Mouse (Mus musculus) midbrain, postnatal 0 days (tissue): ENCODE results near the gene Tmc1. TPM values are rescaled to one million over a fixed set of nuclear protein-coding genes. Genes with fewer than 3 reads are reported as not detected.

ENCODE experiments used
- ATAC-seq: fragments of 200-750 bp; cut with Nextera tagmentation; 2 replicates; pipeline ENCODE4 v1.8.0; 2017; ENCODE audit warnings: moderate number of reproducible peaks, mild to moderate bottlenecking, moderate TSS enrichment, moderate library complexity; ENCODE audit not compliant: low FRiP score
- DNase-seq: peaks from one replicate; pipeline ENCODE4 v3.0.0-alpha.2; 2015; ENCODE audit warnings: low spot score
- H3K27ac ChIP-seq: fragments of 300-500 bp; sonication (generic); 2 replicates; pipeline ENCODE4 v1.5.1; 2014; ENCODE audit warnings: low read depth, mild to moderate bottlenecking, low read length, mixed read lengths
- H3K27me3 ChIP-seq: fragments of 300-500 bp; sonication (generic); 2 replicates; pipeline ENCODE4 v1.6.1; 2014; ENCODE audit warnings: low read length, control low read depth, mixed read lengths; ENCODE audit not compliant: insufficient read depth
- H3K36me3 ChIP-seq: fragments of 300-500 bp; sonication (generic); 2 replicates; pipeline ENCODE4 v1.6.1; 2014; ENCODE audit warnings: low read length, control low read depth, mixed read lengths; ENCODE audit not compliant: insufficient read depth
- H3K4me1 ChIP-seq: fragments of 300-500 bp; sonication (generic); 2 replicates; pipeline ENCODE4 v1.6.1; 2014; ENCODE audit warnings: mild to moderate bottlenecking, control low read depth, antibody characterized with exemption, low read length, mixed read lengths; ENCODE audit not compliant: insufficient read depth
- H3K4me2 ChIP-seq: fragments of 300-500 bp; sonication (generic); 2 replicates; pipeline ENCODE4 v1.6.1; 2014; ENCODE audit warnings: low read depth, mild to moderate bottlenecking, low read length, mixed read lengths; ENCODE audit not compliant: poor library complexity, severe bottlenecking
- H3K4me3 ChIP-seq: fragments of 300-500 bp; sonication (generic); 2 replicates; pipeline ENCODE4 v1.5.1; 2014; ENCODE audit warnings: low read depth, mild to moderate bottlenecking, low read length, moderate library complexity
- H3K9ac ChIP-seq: fragments of 300-500 bp; sonication (generic); replicated peaks from 2 replicates; pipeline ENCODE4 v1.6.1; 2014; ENCODE audit warnings: mild to moderate bottlenecking, low read length, moderate library complexity, mixed read lengths; ENCODE audit not compliant: poor library complexity, severe bottlenecking
- H3K9me3 ChIP-seq: fragments of 300-500 bp; sonication (generic); 2 replicates; pipeline ENCODE4 v1.6.1; 2016; ENCODE audit warnings: low read length, control low read depth
- CTCF ChIP-seq: IDR thresholded peaks from 2 replicates; pipeline ENCODE4 v1.5.1; 2016; ENCODE audit warnings: antibody characterized with exemption, mild to moderate bottlenecking
- WGBS: fragments of 180-500 bp; shearing (Covaris S2); extraction: QIAGEN DNeasy Blood & Tissue Kit; methylation state at CpG from one replicate; pipeline ENCODE4 v1.1.7; 2014; 5-methylcytosine and 5-hydroxymethylcytosine counted together
- polyA plus RNA-seq: library from polyadenylated mRNA; unstranded; fragments of >200 nt; fragmentation: Nextera tagmentation; extraction: Ambion mirVana; gene quantifications from 2 replicates; pipeline ENCODE4 v1.2.1, GENCODE M21; 2015
- total RNA-seq: library from RNA; depleted of rRNA; stranded (reverse); fragments of >200 nt; gene quantifications from 2 replicates; pipeline ENCODE4 v1.2.3, GENCODE M21; 2014; rRNA removed

Tmc1 gene
- total and polyA plus RNA-seq, 2 experiments from 2014 or later: 0.19 TPM; not detected in 1

GRCm38 (mm10) chr19:20764214-20764613 lies 189.8 kb downstream of the Tmc1 start:
- Histone ChIP-seq H3K4me1 (no peaks in the 10 kb centered on the region), H3K27me3 (no peaks in the 10 kb centered on the region), H3K36me3 (no peaks in the 10 kb centered on the region), H3K9me3 (no peaks in the 10 kb centered on the region), H3K27ac (no peak overlapping the region), H3K4me3 (no peak overlapping the region), H3K4me2 (no peak overlapping the region), H3K9ac (no peak overlapping the region)
- TF ChIP-seq CTCF: peak; percentile 86
- peak; percentile 80 for DNase-seq
- ATAC-seq: peak; percentile 71; the same call in 1 of the 2 replicates
- 7% methylated on average over 1 of the region's 1 CpGs for WGBS

GRCm38 (mm10) chr19:20761675-20762426 lies 192.2 kb downstream of the Tmc1 start:
- TF ChIP-seq CTCF: no peak
- Histone ChIP-seq H3K4me3 (no peak overlapping the region), H3K9me3 (no peaks in the 10 kb centered on the region), H3K4me1 (no peaks in the 10 kb centered on the region), H3K4me2 (no peak overlapping the region), H3K27ac (no peak overlapping the region), H3K27me3 (no peaks in the 10 kb centered on the region), H3K36me3 (no peaks in the 10 kb centered on the region), H3K9ac (no peak overlapping the region)
- no peak for ATAC-seq
- 79% methylated on average over 4 of the region's 4 CpGs for WGBS
- DNase-seq: no peak

- WGBS: 69% methylated on average over 3 of the region's 3 CpGs
- no peak overlapping the region for H3K4me3 ChIP-seq
- ATAC-seq (no peak), DNase-seq (peak; percentile 37)
- H3K9me3 ChIP-seq: no peaks in the 10 kb centered on the region
- H3K27ac ChIP-seq: no peak overlapping the region
- TF ChIP-seq CTCF: no peak
- no peak overlapping the region for H3K4me2 ChIP-seq
- H3K27me3 ChIP-seq: no peaks in the 10 kb centered on the region
- H3K36me3 ChIP-seq: no peaks in the 10 kb centered on the region
- no peak overlapping the region for H3K9ac ChIP-seq
- H3K4me1 ChIP-seq: no peaks in the 10 kb centered on the region
Measured at GRCm38 (mm10) chr19:20761119-20761518, 192.9 kb downstream of the Tmc1 start.

GRCm38 (mm10) chr19:20744630-20745029 lies 209.4 kb downstream of the Tmc1 start:
- no peak overlapping the region for H3K4me2 ChIP-seq
- DNase-seq (no peak), ATAC-seq (no peak)
- H3K36me3 ChIP-seq: no peaks in the 10 kb centered on the region
- 90% methylated on average over 1 of the region's 1 CpGs for WGBS
- no peaks in the 10 kb centered on the region for H3K4me1 ChIP-seq
- no peak overlapping the region for H3K9ac ChIP-seq
- no peaks in the 10 kb centered on the region for H3K9me3 ChIP-seq
- H3K4me3 ChIP-seq: no peak overlapping the region
- TF ChIP-seq CTCF: no peak
- no peaks in the 10 kb centered on the region for H3K27me3 ChIP-seq
- H3K27ac ChIP-seq: no peak overlapping the region

Other genes with a start within 250 kb of the Tmc1 start
- gene Aldh1a7, start 226.6 kb downstream of the Tmc1 start, total RNA-seq: 0.93 and 1.2 TPM in 2 replicates
- 0.98 and 1.2 TPM in 2 replicates for gene Aldh1a7, start 226.6 kb downstream of the Tmc1 start, polyA plus RNA-seq